Mouse (Mus musculus) embryonic facial prominence, embryonic 11.5 days (tissue): ENCODE measurements around the gene Flrt1. TPM values are rescaled to one million over a fixed set of nuclear protein-coding genes. Genes with fewer than 3 reads are reported as not detected.

Experiments
- ATAC-seq: fragments of 200-750 bp; cut with Nextera tagmentation; replicated peaks from 2 replicates; pipeline ENCODE4 v1.8.0; 2017; ENCODE audit warnings: low read depth; ENCODE audit not compliant: insufficient number of reproducible peaks, low FRiP score, low TSS enrichment
- DNase-seq: peaks from one replicate; pipeline ENCODE4 v3.0.0-alpha.2; 2015; ENCODE audit warnings: low spot score
- H3K27ac ChIP-seq: fragments of 300-500 bp; sonication (generic); replicated peaks from 2 replicates; pipeline ENCODE4 v1.5.1; 2014; ENCODE audit warnings: mild to moderate bottlenecking, low read depth, low read length, control low read depth
- H3K27me3 ChIP-seq: fragments of 300-500 bp; sonication (generic); 2 replicates; pipeline ENCODE4 v1.6.1; 2014; ENCODE audit warnings: mild to moderate bottlenecking, low read length, moderate library complexity, mixed read lengths; ENCODE audit not compliant: control insufficient read depth, insufficient read depth
- H3K36me3 ChIP-seq: fragments of 300-500 bp; sonication (generic); replicated peaks from 2 replicates; pipeline ENCODE4 v1.6.1; 2014; ENCODE audit warnings: low read depth, mild to moderate bottlenecking, low read length, moderate library complexity, mixed read lengths; ENCODE audit not compliant: control insufficient read depth, insufficient read depth
- H3K4me1 ChIP-seq: fragments of 300-500 bp; sonication (generic); 2 replicates; pipeline ENCODE4 v1.6.1; 2014; ENCODE audit warnings: low read length, mixed read lengths; ENCODE audit not compliant: control insufficient read depth, insufficient read depth
- H3K4me2 ChIP-seq: fragments of 300-500 bp; sonication (generic); 2 replicates; pipeline ENCODE4 v1.6.1; 2014; ENCODE audit warnings: low read depth, mild to moderate bottlenecking, control low read depth, low read length, moderate library complexity
- H3K4me3 ChIP-seq: fragments of 300-500 bp; sonication (generic); 2 replicates; pipeline ENCODE4 v1.5.1; 2014; ENCODE audit warnings: low read depth, low read length, control low read depth
- H3K9ac ChIP-seq: fragments of 300-500 bp; sonication (generic); replicated peaks from 2 replicates; pipeline ENCODE4 v1.6.1; 2014; ENCODE audit warnings: mild to moderate bottlenecking, control low read depth, low read length
- H3K9me3 ChIP-seq: fragments of 300-500 bp; sonication (generic); replicated peaks from 2 replicates; pipeline ENCODE4 v1.6.1; 2016; ENCODE audit warnings: mild to moderate bottlenecking, low read length, inconsistent platforms, mixed read lengths; ENCODE audit not compliant: control insufficient read depth
- WGBS: fragments of 180-500 bp; shearing (Covaris S2); extraction: QIAGEN DNeasy Blood & Tissue Kit; methylation state at CpG from one replicate; pipeline ENCODE4 v1.1.7; 2014; 5-methylcytosine and 5-hydroxymethylcytosine counted together
- polyA plus RNA-seq: library from polyadenylated mRNA; unstranded; fragments of >200 nt; fragmentation: Nextera tagmentation; extraction: Ambion mirVana; gene quantifications from 2 replicates; pipeline ENCODE4 v1.2.1, GENCODE M21; 2014

Flrt1 gene
- polyA plus RNA-seq, 1 experiment from 2014 or later: 3.0 TPM

DNA sequence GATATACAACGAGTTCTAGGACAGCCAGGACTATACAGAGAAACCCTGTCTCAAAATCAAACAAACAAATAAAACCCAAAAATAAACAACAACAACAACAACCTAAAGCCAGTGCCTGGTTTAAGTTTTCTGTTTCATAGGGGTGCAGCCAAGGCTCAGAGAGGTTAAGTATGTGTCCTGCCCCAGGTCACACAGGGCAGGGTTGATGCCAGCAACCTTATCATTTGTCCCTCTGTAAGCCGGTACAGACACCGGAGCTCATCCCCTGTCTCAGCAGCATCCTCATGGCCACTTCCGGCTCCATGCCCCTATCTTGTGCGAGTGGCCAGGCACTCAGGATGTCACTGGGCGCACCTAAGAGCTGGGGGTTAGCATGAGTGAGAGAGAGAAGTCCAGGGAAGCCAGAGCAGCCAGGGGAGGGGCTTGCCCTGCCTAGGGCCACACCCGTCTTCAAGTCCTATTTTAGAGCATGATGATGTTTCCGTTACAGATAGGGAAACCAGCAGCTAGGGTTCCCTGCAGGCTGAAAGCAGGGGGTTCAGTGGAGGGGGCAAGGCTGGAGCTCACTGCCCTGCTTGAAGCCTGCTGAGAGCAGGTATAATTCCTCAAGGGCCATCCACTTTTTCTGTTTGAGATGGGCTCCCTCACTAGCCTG, 12.3 kb upstream of the Flrt1 start:
- DNase-seq: no peak
- Histone ChIP-seq H3K27me3 (no peaks in the 10 kb centered on the region), H3K36me3 (no peaks in the 10 kb centered on the region), H3K9me3 (no peaks in the 10 kb centered on the region), H3K4me3 (no peak overlapping the region), H3K4me2 (no peak overlapping the region), H3K27ac (no peak overlapping the region), H3K4me1 (no peaks in the 10 kb centered on the region; the same call in 1 of the 2 replicates), H3K9ac (no peak overlapping the region)
- WGBS: 68% methylated on average over 8 of the region's 8 CpGs
- no peak for ATAC-seq

- no peak overlapping the region for H3K4me2 ChIP-seq
- H3K4me1 ChIP-seq: no peaks in the 10 kb centered on the region
- H3K27me3 ChIP-seq: no peaks in the 10 kb centered on the region
Measured at GRCm38 (mm10) chr19:7117141-7117540, 11.6 kb upstream of the Flrt1 start.

DNA sequence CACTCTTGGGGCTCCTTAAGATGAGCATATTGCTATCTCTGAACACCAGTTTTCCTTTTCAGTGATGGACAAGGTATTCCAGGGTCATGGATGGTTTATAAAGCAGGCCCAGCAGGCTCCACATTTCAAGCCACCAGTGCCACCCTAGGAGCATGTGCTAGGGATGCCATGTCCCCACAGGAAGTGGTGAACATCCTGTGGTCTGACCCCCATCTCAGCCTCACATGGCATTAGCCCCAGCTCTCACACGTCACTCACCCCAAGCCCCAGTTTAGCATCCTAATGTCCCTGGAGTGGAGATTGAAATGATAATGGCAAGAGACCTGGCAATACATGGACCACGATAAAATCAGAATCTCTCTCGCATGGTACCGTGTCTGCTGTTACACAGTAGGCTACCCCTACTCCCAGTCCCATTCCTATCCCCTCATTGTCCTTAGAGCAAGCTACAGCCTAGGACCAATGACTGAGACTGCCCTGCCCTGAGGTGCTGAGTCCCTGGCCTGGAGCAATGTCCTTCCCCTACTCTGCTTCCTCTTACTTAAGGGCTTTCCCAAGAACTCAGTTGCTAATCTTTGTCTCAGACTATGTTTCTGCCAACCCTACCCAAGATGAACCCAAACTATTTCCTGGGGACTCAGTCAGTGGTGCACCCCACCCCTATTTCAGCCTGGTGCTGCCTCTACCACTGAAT, 10.7 kb upstream of the Flrt1 start:
- Histone ChIP-seq H3K9ac (no peak overlapping the region), H3K9me3 (no peaks in the 10 kb centered on the region), H3K27me3 (no peaks in the 10 kb centered on the region), H3K4me3 (no peak overlapping the region), H3K36me3 (no peaks in the 10 kb centered on the region), H3K4me1 (no peaks in the 10 kb centered on the region), H3K4me2 (no peak overlapping the region), H3K27ac (no peak overlapping the region)
- WGBS: 73% methylated on average over 4 of the region's 4 CpGs
- DNase-seq (no peak), ATAC-seq (no peak)

More at GRCm38 (mm10) chr19:7117141-7117540, 11.6 kb upstream of the Flrt1 start:
- Histone ChIP-seq H3K36me3 (no peaks in the 10 kb centered on the region), H3K9ac (no peak overlapping the region), H3K27ac (no peak overlapping the region), H3K9me3 (no peaks in the 10 kb centered on the region), H3K4me3 (no peak overlapping the region)
- DNase-seq (no peak), ATAC-seq (no peak)
- WGBS: 59% methylated on average over 4 of the region's 4 CpGs

DNA sequence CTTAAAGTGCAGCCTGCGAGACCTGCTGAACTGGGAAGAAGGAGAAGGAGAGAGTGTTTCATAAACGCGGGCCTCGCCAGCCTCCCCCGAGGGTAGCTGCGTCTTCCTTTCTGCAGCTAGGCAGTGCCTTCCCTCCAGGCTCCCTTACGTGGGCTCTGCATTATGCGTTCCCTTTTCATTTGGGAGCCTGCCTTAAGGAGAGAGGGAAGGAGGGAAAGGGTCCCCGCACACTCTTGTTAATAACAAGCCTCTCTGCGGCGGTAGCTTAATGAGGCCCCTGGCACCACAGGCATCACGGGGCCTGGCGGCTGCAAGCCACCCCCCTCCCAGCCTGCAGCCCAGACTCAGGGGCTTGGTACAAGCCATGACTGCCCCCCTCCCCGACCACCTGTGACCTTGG, 8.0 kb upstream of the Flrt1 start:
- Histone ChIP-seq H3K4me1 (no peaks in the 10 kb centered on the region), H3K9ac (no peak overlapping the region)
- WGBS: 27% methylated on average over 14 of the region's 14 CpGs

DNA sequence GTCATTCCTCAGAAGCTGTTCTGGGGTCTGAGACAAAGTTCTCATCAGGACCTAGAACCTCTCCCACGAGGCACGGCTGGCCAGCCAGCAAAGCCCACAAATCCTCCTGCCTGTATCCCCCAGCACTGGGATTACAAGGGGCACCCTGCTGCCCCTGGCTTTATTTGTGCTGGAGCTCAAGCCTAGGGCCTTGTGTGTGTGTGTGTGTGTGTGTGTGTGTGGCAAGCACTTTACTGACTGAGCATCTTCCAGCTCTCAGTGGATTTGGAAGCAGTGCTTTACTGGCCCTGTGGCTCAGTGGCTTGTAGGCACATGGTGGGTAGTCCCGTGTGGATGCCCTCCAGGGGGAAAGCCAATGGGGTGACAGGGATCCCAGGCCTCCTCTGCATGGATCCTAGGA, 7.1 kb upstream of the Flrt1 start:
- no peak overlapping the region for H3K27ac ChIP-seq
- ATAC-seq (no peak), DNase-seq (no peak)
- H3K4me1 ChIP-seq: no peaks in the 10 kb centered on the region
- H3K9ac ChIP-seq: no peak overlapping the region
- no peaks in the 10 kb centered on the region for H3K27me3 ChIP-seq
- no peak overlapping the region for H3K4me3 ChIP-seq
- H3K36me3 ChIP-seq: no peaks in the 10 kb centered on the region
- 21% methylated on average over 3 of the region's 3 CpGs for WGBS
- no peaks in the 10 kb centered on the region for H3K9me3 ChIP-seq
- H3K4me2 ChIP-seq: no peak overlapping the region

More for the DNA sequence above, 8.0 kb upstream of the Flrt1 start:
- ATAC-seq (no peak; the same call in 1 of the 2 replicates), DNase-seq (no peak)
- Histone ChIP-seq H3K27ac (no peak overlapping the region), H3K4me2 (no peak overlapping the region), H3K4me3 (no peak overlapping the region), H3K9me3 (no peaks in the 10 kb centered on the region), H3K27me3 (no peaks in the 10 kb centered on the region), H3K36me3 (no peaks in the 10 kb centered on the region)

GRCm38 (mm10) chr19:7111710-7112109, 6.2 kb upstream of the Flrt1 start:
- no peak for ATAC-seq
- Histone ChIP-seq H3K27ac (no peak overlapping the region), H3K27me3 (no peaks in the 10 kb centered on the region)

GRCm38 (mm10) chr19:7111309-7111708, 5.8 kb upstream of the Flrt1 start:
- no peak overlapping the region for H3K4me2 ChIP-seq
- H3K27ac ChIP-seq: no peak overlapping the region
- H3K4me1 ChIP-seq: no peaks in the 10 kb centered on the region
- ATAC-seq (no peak), DNase-seq (no peak)
- 85% methylated on average over 6 of the region's 6 CpGs for WGBS
- H3K4me3 ChIP-seq: no peak overlapping the region
- H3K9ac ChIP-seq: no peak overlapping the region
- H3K36me3 ChIP-seq: no peaks in the 10 kb centered on the region
- no peaks in the 10 kb centered on the region for H3K27me3 ChIP-seq
- H3K9me3 ChIP-seq: no peaks in the 10 kb centered on the region

More at GRCm38 (mm10) chr19:7111710-7112109, 6.2 kb upstream of the Flrt1 start:
- Histone ChIP-seq H3K4me2 (no peak overlapping the region), H3K9ac (no peak overlapping the region), H3K4me3 (no peak overlapping the region), H3K9me3 (no peaks in the 10 kb centered on the region), H3K36me3 (no peaks in the 10 kb centered on the region), H3K4me1 (no peaks in the 10 kb centered on the region)
- no peak for DNase-seq
- WGBS: 81% methylated on average over 4 of the region's 4 CpGs

DNA sequence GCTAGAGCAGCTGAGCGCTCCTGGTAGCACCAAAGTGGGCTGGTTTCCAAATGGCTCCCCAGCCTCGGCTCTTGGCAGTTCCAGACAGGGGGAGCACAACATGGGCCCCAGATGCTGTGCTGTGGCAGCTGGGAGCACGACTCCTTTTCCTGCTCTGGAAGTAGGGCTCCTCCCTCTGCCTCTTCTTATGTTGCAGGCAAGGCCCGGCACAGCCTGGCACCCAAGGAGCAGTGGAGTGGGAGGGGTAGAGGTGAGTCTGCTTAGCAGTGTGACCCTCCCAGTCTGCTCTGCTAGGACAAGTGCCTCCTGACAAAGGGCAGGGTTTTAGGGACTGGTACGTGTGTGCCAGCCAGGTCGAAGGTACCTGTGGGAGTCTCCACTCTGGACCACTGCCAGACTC, 5.3 kb upstream of the Flrt1 start:
- no peak overlapping the region for H3K9ac ChIP-seq
- H3K4me1 ChIP-seq: no peaks in the 10 kb centered on the region
- DNase-seq (no peak), ATAC-seq (no peak)
- WGBS: 49% methylated on average over 6 of the region's 6 CpGs
- H3K9me3 ChIP-seq: no peaks in the 10 kb centered on the region
- no peak overlapping the region for H3K4me3 ChIP-seq
- no peak overlapping the region for H3K4me2 ChIP-seq
- H3K27me3 ChIP-seq: no peaks in the 10 kb centered on the region
- H3K27ac ChIP-seq: no peak overlapping the region
- no peaks in the 10 kb centered on the region for H3K36me3 ChIP-seq
